Mouse (Mus musculus) megakaryocyte, embryonic 14.5 days (primary cell): Measurements from ENCODE around the gene Cplane1.

Experiments used
- FLI1 ChIP-seq: IDR thresholded peaks from 2 replicates; pipeline ENCODE4 v1.6.1; 2012; ENCODE audit warnings: low read length, inconsistent platforms, mixed read lengths
- GATA1 ChIP-seq: IDR thresholded peaks from 3 replicates; pipeline ENCODE4 v1.6.1; 2012; ENCODE audit warnings: mixed read lengths, low read length, inconsistent platforms, borderline replicate concordance

DNA sequence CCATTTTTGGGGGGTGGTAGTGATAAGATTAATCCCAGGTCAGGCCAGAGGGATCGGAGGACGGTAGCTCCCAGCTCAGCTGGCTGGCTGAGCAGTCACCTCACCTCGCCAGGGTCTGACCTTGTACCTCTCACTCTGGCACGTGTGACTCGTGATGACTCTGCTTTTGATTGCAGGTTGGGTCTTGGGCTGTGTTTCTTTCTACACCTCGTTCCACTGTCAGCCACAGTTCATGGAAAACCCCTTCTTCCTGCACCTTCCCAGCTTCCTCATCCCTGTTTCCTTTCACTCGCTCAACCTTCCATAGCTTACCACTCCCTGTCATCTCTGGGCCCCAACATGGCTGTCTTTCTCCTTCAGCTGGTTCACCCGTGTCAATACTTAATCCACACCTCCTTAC, 103.0 kb downstream of the Cplane1 start:
- TF ChIP-seq GATA1 (no peak), FLI1 (no peak)
